Mouse (Mus musculus) thymus, adult 2 months (tissue): ENCODE results near the gene Epgn. TPM values are rescaled to one million over a fixed set of nuclear protein-coding genes. Genes with fewer than 3 reads are reported as not detected.

Experiments used
- DNase-seq: peaks from one replicate; pipeline ENCODE4 v3.0.0; 2021
- H3K27ac ChIP-seq: fragments of 200-500 bp; 2 replicates; pipeline ENCODE4 v1.5.1; 2012; ENCODE audit warnings: low read length, control low read depth; ENCODE audit not compliant: control insufficient read depth, insufficient read depth
- H3K27me3 ChIP-seq: fragments of 200-500 bp; 2 replicates; pipeline ENCODE4 v1.6.1; 2012; ENCODE audit warnings: mild to moderate bottlenecking, low read length, moderate library complexity, mixed read lengths; ENCODE audit not compliant: control insufficient read depth, insufficient read depth
- H3K36me3 ChIP-seq: fragments of 200-500 bp; 2 replicates; pipeline ENCODE4 v1.6.1; 2012; ENCODE audit warnings: mild to moderate bottlenecking, low read length, moderate library complexity; ENCODE audit not compliant: control insufficient read depth, insufficient read depth
- H3K4me1 ChIP-seq: fragments of 200-500 bp; replicated peaks from 2 replicates; pipeline ENCODE4 v1.6.1; 2012; ENCODE audit warnings: low read length; ENCODE audit not compliant: control insufficient read depth, insufficient read depth
- H3K4me3 ChIP-seq: fragments of 200-500 bp; 2 replicates; pipeline ENCODE4 v1.5.1; 2012; ENCODE audit warnings: mild to moderate bottlenecking, low read length, control low read depth, moderate library complexity; ENCODE audit not compliant: control insufficient read depth, insufficient read depth
- CTCF ChIP-seq: fragments of 200-500 bp; IDR thresholded peaks from 2 replicates; pipeline ENCODE4 v1.5.1; 2012; ENCODE audit warnings: mild to moderate bottlenecking, control low read depth, low read length, moderate library complexity, borderline replicate concordance; ENCODE audit not compliant: control insufficient read depth, poor library complexity, insufficient read depth; ENCODE audit errors: extremely low read depth
- POLR2A ChIP-seq: fragments of 200-500 bp; IDR thresholded peaks from 2 replicates; pipeline ENCODE4 v1.6.1; 2012; ENCODE audit warnings: mild to moderate bottlenecking, low read length, control low read depth, moderate library complexity; ENCODE audit not compliant: control insufficient read depth, poor library complexity, insufficient read depth; ENCODE audit errors: extremely low read depth
- WGBS: fragments of 180-500 bp; shearing (Covaris S2); methylation state at CpG from one replicate; pipeline ENCODE4 v1.1.7; 2018; 5-methylcytosine and 5-hydroxymethylcytosine counted together
- polyA plus RNA-seq: library from polyadenylated mRNA; depleted of rRNA; stranded (reverse); fragments of >200 nt; gene quantifications from 2 replicates; pipeline ENCODE4 v1.2.3, GENCODE M21; 2012

The Epgn gene
- polyA plus RNA-seq, 1 experiment = 0.08 TPM

DNA sequence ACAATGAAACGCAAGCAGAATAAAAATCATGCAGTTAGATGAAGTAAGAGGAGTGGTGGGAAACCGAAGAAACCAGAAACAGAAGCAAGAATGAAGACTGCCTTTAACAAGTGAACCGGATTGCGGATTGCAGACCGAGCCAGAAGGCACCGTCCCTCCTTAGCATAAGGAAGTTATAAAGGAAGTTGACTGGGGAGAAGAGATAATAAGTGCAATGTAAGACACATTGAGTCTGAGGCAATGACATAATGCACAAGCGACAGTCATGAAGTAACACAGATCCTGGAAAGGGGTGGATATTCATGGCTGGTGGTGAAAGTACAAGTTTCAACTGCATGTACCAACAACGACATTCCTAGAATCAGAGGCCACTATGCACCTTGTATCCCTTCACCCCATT, 4.2 kb upstream of the Epgn start:
- Histone ChIP-seq H3K27me3 (no peaks in the 10 kb centered on the region), H3K36me3 (no peaks in the 10 kb centered on the region), H3K27ac (no peak overlapping the region), H3K4me3 (no peak overlapping the region), H3K4me1 (no peaks in the 10 kb centered on the region)
- 71% methylated on average over 8 of the region's 8 CpGs for WGBS
- no peak for TF ChIP-seq CTCF
- no peak for TF ChIP-seq POLR2A
- no peak for DNase-seq

DNA sequence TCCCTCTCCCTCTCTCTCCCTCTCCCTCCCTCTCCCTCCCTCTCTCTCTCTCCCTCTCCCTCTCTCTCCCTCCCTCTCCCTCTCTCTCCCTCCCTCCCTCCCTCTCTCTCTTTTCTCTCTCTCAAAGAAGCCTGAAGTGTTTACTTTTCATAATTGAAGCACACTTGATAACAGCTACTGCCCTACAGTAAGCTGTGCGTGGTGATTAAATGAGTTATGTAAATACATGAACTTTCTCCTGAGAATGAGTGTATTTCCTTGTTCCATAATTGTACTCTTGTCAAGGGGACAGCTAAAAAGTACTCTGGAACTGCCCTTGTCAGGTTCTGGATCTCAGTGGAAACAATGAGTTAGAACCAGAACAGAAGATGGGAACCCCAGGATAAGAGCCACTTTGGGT, 576 bp downstream of the Epgn start:
- 93% methylated on average over 1 of the region's 1 CpGs for WGBS
- no peaks in the 10 kb centered on the region for H3K36me3 ChIP-seq
- H3K4me1 ChIP-seq = no peaks in the 10 kb centered on the region
- TF ChIP-seq CTCF (no peak), POLR2A (no peak)
- no peak overlapping the region for H3K4me3 ChIP-seq
- no peak overlapping the region for H3K27ac ChIP-seq
- H3K27me3 ChIP-seq = no peaks in the 10 kb centered on the region
- DNase-seq = no peak

DNA sequence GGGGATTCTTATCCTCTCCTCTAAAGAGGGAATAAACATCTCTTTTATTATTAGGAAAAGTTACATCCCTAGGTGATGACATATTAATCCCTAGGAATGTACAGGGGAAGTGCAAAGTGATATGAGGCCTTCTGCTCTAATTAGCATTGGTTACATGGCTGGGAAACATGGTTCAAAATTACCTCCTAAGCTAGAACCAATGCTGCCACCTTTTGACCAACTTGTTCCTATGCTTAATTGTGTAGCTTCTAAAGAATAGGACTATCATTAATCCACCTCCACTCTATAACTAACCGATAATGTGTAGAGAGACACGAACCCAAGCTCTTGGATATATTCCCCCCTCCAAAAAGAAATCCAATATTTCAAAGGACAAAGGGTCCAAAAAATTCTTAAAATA, 3.4 kb downstream of the Epgn start:
- H3K27ac ChIP-seq = no peak overlapping the region
- no peak for DNase-seq
- no peaks in the 10 kb centered on the region for H3K36me3 ChIP-seq
- no peaks in the 10 kb centered on the region for H3K4me1 ChIP-seq
- no peaks in the 10 kb centered on the region for H3K27me3 ChIP-seq
- TF ChIP-seq POLR2A = no peak
- no peak for TF ChIP-seq CTCF
- H3K4me3 ChIP-seq = no peak overlapping the region
- 84% methylated on average over 2 of the region's 2 CpGs for WGBS

DNA sequence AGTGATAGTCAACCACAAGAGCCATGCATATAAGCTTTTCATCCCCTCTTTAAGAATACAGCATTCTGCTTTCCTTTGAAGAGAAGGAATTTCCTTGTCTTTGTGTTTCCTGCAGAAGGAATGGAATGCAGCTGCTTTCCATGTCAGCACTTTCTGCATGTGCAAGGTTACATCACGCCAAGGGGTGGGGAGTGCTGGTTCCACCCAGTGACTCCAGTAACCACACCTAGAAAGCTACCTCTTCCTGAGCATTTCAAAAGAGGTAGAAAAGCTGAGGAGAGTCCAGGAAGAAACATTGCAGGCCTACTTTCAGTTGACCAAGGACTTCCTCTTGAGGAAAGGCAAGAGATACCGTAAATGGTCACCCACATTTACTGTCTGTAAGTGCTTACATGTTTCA, 8.1 kb downstream of the Epgn start:
- no peak for DNase-seq
- WGBS = 50% methylated on average over 2 of the region's 2 CpGs
- Histone ChIP-seq H3K36me3 (no peaks in the 10 kb centered on the region), H3K4me1 (no peaks in the 10 kb centered on the region), H3K4me3 (no peak overlapping the region), H3K27ac (no peak overlapping the region), H3K27me3 (no peaks in the 10 kb centered on the region)
- TF ChIP-seq CTCF (no peak), POLR2A (no peak)

DNA sequence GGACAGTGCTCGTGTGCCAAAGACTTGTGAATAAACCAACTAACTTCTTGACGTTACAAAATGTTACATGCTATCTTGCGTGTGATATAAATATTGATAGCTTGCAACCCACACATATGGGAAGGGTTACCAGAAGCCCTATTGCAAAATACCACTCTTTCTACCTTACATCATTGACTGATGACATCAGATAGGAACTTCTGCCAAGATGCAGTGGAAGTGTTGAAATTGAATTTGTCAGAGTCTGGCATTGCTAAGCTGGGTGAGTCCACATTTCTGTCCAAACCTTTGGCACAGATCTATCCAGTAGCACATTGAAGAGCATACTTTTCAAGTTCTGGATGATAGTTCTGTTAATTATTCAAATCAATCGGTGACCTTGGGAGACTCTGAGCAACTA, 9.4 kb downstream of the Epgn start:
- no peak for TF ChIP-seq CTCF
- TF ChIP-seq POLR2A = no peak
- Histone ChIP-seq H3K4me3 (no peak overlapping the region), H3K27me3 (no peaks in the 10 kb centered on the region), H3K27ac (no peak overlapping the region), H3K36me3 (no peaks in the 10 kb centered on the region), H3K4me1 (no peaks in the 10 kb centered on the region)
- WGBS = 91% methylated on average over 4 of the region's 4 CpGs
- no peak for DNase-seq

DNA sequence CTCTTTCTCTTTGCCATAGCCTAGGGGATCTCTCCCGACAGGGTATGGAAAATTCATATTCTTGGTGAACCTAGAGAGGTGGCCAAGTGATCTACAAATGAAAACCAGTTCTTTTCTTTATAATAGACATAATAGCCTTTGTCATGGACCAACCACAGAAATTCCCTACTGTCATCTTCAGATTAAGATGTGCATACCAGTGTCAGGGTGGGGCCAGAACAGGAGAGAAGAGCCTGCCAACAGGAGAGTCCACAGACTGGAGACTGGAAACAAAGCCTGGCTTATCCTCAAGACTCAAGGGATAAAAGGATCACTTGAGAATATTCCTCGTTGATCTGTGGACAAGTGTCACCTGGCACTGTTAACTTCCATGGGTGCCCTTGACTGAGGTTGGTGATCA, 10.5 kb downstream of the Epgn start:
- H3K36me3 ChIP-seq = no peaks in the 10 kb centered on the region
- no peak for DNase-seq
- no peaks in the 10 kb centered on the region for H3K27me3 ChIP-seq
- no peaks in the 10 kb centered on the region for H3K4me1 ChIP-seq
- H3K4me3 ChIP-seq = no peak overlapping the region
- H3K27ac ChIP-seq = no peak overlapping the region
- TF ChIP-seq CTCF = no peak
- no peak for TF ChIP-seq POLR2A
- 79% methylated on average over 2 of the region's 2 CpGs for WGBS

DNA sequence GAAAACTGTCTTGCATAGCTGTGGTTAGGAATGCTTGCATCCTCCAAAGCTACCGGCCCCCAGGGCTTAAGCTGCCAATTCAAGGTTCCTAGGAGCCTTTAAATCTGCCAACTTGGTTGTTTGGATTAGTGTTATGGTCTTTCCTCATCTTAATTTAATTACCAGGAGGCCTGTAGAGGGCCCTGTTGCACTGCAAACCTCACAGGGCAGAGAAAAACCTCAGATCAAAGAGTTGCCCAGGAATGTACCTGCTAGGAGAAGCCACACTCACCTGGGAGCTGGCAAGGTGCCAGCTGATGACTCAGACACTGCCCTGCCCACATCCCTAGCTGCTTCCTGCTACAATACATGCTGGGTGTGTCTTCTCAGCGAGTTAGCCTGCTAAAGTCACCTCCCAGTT, 11.3 kb downstream of the Epgn start:
- DNase-seq = no peak
- no peaks in the 10 kb centered on the region for H3K36me3 ChIP-seq
- no peak for TF ChIP-seq POLR2A
- TF ChIP-seq CTCF = no peak
- 11% methylated on average over 2 of the region's 2 CpGs for WGBS
- H3K27me3 ChIP-seq = no peaks in the 10 kb centered on the region
- H3K4me1 ChIP-seq = no peaks in the 10 kb centered on the region
- H3K27ac ChIP-seq = no peak overlapping the region
- no peak overlapping the region for H3K4me3 ChIP-seq
